Mouse (Mus musculus): ENCODE measurements at regions not wholly inside any gene's neighbourhood (a gene's known extent, or its start where the extent isn't known, plus 50 kb on each side); places are given as distances from the start of the nearest gene placed in this dataset.

- TF ChIP-seq TAL1 (IDR thresholded peaks at IDR 0.05; ENCODE audit: low read length) (no peak), GATA1 (IDR thresholded peaks at IDR 0.05; ENCODE audit: low read length) (no peak)
These were observed 205.6 kb upstream of the Bcor start for GRCm38 (mm10) chrX:12365582-12366323.

Data from erythroblast, embryonic 14.5 days (primary cell).